Mouse (Mus musculus) B cell, adult 2 months (primary cell): ENCODE measurements around the gene Gm37419.
A peak's percentile ranks its signal among the peaks of the same experiment; 100 is the strongest.

ENCODE experiments used
- DNase-seq, 2 experiments: peaks; one replicate each; pipeline ENCODE4 v3.0.0; 2022

Gene Gm37419

DNA sequence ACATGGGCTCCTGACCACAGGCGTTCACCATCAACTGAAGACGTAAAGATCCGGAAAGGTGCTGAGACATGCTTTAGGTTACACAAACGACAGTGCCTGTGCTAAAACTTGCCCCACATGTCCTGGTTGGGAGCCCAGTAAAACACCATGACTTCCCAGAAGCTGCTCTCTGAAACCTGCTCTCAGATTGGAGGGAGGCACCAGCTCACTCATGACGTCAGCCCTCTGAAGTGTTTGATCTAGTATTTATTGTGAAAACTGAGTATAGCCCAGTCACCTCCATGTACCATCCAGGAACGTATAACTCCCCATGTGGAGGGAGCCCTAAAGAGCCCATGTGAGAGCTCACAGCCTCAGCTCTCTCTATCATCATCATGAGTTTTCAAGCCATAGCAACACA lies 9.6 kb downstream of the Gm37419 start:
- DNase-seq = no peak

DNA sequence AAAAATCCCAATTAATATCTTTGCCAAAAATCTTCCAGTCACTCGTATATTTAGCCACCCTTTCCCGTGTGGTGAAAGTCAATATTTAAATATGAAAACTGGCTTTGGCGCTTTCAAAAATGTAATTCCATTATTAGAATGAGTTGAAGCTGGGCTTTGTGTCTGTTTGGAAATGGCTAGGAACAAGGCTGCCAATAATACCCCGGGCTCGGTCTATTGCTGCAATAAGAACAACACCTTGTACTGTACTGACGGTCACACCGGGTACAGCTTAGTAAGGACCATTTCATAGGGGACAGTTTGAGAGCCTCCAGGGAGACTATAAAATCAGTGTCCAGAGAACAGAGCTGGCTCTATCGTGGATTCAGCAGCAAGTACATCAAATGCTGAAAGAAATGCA lies 17.6 kb downstream of the Gm37419 start:
- no peak for DNase-seq

DNA sequence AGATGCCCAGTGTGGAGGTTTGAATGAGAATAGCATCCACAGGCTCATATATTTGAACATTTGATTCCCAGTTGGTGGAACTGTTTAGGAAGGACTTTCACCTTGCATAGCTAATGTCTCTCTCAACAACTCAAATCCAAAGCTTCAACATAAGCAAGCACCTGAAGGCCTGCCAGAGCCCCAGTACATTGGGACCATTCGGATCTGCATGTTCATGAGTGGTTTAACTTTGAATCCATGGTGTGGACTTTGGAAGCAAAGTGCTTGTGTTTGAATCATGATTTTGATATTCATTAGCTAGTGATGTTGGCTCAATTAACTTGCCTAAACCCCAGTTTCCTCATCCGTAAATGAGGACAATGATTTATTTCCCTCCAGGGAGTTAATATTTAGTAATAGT lies 21.6 kb downstream of the Gm37419 start:
- no peak for DNase-seq

DNA sequence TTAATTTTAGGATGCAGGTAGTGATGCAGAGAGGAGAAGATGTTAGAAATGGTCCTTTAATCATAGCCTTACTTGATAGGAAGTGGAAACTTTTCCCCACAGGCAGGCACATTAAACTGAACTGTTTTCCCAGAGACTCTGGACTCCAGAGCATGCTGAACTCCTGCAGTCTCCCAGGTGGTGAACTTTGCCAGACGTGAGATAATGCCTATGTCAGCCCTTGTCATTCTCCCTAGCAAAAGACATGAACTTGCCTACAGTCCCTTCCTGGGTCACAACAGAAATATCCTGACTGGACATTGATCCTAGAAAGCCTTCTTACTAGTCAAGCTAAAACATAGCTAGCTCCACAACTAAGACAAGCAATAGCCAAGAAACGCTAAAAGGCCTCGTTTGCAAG lies 23.0 kb downstream of the Gm37419 start:
- DNase-seq = no peak

DNA sequence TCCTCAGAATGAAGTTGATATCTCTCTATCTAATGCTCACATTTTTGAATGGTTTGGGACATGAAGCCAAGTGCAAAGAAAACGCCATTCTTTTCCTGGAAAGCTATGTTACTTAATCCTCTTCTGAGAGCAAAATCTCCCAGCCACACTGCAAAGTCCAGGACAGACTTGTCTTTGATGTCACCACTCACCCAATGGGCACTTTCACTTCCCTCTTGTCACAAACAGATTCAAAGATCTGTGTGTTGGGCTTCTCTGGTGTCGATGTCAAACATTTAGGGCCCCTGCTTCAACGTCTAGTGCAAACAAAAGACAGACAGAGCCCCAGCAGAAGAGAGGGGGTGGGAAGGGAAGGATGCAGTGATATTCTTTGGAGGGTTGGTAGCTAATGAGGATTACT lies 23.8 kb downstream of the Gm37419 start:
- peak; percentile 42 to 47 for DNase-seq

DNA sequence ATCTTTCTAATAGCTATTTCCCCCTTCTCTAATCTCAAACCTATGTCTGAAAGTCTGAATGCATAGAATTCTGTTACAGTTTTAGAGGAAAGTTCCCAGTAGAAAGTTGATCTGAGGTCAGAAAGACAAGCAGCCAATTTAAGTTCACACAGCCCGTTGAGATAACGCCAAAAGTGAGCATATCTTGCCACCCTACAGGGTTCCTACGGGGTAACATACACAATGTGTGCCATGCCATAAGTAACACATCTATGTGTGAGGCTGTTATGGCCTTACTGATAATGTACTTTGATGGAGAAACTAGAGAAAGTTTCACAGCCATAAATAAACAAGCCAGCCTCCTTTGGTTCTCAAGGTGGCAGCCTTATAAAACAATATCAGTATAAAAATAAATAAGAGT lies 26.1 kb downstream of the Gm37419 start:
- no peak for DNase-seq

DNA sequence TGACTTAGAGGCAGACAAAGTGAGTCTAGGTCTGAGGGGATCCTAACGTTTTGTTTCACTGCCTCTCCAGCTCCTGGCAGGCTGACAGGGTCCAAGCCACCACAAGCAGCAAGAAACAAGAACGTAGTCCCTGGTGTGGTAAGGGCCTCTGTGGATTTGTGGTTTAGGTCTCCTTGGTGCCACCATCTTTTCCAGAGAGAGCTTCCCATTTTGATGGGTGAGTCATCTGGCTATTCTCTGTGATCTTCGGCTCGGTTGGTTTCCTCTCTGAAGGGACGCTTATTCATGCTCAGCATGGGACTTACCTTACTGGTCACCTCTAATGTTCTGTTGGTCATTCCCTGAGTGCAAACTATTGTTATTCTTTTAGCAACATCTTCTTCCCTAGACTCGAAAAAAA lies 28.0 kb downstream of the Gm37419 start:
- DNase-seq = no peak

DNA sequence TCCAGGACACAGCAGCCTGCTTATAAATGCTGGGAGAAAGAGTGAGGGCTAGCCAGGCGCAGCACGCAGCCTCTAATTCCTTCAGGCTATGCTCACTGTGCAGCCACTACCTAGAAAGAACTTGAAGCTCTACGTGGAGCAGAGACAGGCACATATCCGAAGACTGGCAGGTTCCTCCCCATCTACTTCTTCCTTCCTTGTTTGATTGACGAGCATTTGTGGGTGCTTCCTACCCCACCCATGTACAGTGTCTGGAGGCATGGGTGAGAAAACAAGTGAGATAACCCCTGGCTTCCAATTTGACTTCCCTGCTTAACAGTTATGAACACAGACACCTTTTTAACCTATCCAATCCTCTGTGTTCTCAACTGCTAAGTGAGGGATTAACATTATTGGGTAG lies 28.5 kb downstream of the Gm37419 start:
- no peak for DNase-seq

DNA sequence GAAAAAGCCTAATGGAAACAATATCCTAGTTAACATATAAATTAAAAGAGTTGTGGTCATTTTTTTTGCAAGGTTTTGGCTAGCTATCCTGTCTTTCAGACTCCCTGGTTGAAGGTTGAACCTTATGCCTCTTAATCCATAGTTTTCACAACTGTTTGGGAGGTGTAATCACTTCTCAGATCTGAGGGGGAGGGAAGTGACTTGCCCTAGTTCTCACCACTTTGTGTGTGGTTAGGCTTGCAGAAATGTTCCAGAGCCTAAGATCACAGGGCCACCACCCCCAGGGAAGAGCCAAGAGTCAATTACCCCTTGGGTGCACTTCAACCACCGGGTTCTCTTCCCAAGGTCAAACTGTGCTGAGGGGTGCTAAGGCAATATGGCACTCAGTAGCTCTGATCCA lies 33.4 kb downstream of the Gm37419 start:
- no peak for DNase-seq

DNA sequence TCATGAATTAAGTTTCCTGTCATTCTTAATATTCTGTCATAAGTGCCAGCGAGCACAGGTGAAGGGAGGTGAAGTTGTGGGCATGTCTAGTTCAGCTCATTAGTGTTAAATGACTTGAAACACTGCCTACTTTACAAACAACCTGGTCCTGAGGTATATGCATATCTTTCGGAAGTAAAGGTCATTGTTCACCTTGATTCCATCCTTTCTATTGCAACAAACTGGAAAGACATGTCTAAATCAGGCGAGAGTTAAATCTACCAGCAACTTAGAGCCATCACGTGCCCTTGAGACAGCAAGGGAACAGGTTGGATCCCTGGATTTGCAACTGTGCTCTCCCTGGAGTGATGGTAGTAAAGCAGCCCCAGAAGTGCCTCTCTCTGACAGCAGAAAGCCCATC lies 34.3 kb downstream of the Gm37419 start:
- DNase-seq = no peak

DNA sequence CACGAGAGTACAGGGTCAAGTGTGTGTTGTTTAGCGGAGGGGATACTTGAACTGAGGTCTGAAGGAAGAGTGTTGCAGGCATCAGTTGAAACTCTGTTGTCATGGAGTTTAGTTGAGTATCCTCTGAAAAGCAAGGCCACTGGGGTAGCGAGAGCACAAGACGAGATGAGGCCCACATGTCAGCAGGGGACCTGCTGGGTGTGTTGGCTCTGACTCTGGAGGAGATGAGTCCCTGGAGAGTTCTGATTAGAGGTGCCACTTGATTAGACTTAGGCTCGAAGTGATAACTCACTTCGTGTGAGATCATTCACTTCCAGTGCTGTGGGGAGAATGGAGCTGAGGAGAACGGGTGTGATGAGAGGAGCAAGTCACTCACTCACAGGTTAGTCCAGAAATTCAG lies 37.2 kb downstream of the Gm37419 start:
- no peak for DNase-seq

DNA sequence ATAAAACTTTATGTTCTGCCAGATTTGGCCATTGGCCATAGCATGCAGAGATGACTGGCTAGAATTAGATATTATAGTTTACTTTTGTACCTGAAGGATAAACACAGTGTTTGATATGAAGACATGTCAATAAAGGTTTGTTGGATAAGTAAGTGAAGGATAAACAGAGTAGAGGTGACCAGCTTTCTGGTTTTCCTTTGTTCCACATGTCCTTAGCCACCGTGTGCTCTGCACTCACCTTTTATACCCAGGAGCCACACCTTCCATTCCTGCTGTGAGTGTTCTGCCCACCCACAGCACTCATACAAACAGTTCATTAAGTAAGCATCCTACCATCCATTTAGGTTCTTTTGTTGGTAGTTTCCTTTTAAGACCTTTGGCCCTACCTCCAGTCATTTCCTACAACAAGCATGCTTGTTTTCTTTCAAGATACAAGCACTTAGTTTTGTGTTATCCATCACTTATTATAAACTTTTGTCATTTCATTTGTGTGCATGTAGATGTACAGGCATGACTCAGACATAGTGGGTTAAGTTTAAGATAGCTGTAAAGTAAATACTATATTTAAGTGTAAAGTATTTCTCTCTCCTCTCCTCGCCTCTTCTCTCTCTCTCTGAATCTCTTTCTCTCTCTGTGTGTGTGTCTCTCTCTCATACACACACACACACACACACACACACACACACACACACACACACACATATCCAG lies 41.8 kb downstream of the Gm37419 start:
- no peak for DNase-seq

DNA sequence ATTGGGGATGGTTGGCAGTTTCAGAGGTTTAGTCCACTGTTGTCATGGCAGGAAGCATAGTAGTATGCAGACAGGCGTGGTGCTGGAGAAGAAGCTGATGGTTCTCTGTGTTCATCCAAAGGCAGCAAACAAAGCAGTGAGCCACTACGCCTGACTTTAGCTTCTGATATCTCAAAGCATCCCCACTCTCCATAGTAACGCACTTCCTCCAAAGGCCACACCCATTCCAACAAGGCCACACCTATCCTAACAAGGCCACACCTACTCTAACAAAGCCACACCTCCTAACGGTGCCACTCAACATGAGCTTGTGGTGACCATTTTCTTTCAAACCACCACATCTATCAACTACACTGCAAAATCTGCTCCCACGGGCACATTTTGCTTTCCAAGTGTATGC lies 45.0 kb downstream of the Gm37419 start:
- no peak for DNase-seq

DNA sequence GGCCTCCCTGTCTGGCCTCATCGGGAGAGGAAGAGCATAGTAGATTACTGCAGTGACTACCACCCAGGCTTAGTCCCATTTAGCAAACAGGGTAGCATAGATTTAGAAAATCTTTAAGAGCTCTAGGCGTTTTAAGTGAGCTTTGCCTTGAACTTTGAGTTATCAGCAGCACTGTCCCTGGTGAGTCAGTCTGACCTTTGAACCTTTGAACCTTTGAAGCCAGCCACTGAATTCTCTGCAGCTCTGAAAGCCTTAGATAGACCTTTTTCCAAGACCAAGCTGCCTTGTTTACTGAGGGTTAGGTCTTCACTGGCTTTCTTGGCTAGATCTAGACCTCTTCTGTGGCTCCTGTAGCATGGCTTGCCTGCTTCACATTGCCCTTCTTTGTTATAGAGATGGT lies 46.2 kb downstream of the Gm37419 start:
- no peak for DNase-seq

DNA sequence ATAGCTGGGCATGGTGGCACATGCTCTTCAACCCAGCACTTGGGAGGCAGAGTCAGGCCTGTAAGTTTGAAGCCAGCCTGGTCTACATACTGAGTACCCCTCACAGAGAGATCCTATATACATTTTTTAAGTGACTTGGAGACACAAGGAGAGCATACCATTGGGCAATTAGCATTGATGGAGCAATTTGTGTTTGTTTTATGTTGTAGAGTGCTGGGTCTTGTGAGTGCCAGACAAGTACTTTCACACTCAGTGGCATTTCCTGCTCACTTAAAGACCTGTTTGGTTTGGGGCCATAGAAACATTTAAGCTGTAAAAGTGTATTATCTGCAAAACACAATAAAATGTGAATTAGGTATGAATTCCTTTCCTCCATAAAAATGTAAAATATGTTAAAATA lies 47.5 kb downstream of the Gm37419 start:
- DNase-seq = no peak

DNA sequence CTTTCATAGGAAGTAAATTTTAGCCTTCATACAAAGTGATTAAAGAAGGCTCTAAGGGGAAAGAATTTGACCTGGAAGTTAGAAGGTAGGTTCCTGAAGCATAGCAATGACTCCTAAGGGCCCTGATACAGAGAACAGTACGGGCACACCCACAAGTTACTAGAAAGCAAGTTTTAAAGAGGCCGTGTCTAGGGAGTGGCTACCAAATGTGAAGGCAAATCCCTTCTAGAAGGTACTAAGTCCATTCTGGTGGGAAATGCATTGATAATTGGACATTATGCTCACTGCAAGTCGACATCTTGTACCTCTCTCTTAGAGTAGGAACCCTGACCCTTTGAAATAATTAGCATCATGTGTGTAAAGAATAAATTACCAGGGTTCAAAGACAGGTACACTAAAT lies 48.1 kb downstream of the Gm37419 start:
- no peak for DNase-seq
